Mouse (Mus musculus): ENCODE measurements around the gene Tent4a. TPM values are rescaled to one million over a fixed set of nuclear protein-coding genes. Genes with fewer than 3 reads are reported as not detected.
A peak's percentile ranks its signal among the peaks of the same experiment; 100 is the strongest.

The Tent4a gene
- total RNA-seq, 2 experiments from 2014 or later = 6.8 to 9.4 TPM

- DNase-seq = no peak
- intact Hi-C loops (cut with DNase I; ENCODE audit: low total_unique reads) = no loop called here
These were observed 5.9 kb downstream of the Tent4a start for GRCm38 (mm10) chr13:69528531-69528930.

DNA sequence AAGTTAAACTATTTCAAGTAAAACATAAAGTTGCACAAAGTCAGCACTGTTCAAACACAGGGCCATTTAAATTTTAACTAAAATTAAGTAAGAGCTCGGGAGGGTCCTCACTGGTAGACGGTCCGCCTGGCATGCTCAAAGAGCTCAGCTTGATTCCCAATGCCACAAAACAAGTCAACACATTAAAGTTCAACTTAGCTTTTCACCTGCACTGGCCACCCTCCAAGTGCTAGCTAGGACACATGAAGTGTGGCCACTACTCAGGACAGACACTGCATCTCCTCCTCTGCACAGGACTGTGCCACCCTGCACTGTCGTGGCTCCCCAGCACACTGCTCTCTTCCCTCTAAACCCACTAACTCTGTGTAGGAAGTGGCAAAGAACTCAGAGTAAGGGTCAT lies 8.6 kb downstream of the Tent4a start:
- intact Hi-C loops (cut with DNase I; ENCODE audit: low total_unique reads) = no loop called here
- no peak for DNase-seq

DNA sequence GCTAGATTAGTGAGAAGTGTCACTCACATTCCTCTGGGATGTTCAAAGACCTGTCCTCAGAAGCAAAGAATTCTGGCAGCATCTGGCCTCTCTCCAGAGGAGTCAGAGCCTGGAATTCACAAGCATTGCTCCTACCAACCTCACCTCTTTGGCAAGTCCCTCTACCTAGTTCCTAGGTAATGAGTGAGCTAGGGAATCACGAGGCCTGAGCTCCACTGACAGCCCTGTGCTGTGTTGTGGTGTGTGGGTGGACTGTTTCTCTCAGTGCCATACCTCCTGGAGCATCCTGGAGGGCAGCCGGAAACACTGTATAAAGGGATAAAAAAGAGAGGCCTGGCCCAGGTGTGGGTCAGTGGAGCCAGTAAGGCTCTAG lies 10.3 kb downstream of the Tent4a start:
- intact Hi-C loops (cut with DNase I; ENCODE audit: low total_unique reads) = no loop called here
- no peak for DNase-seq

GRCm38 (mm10) chr13:69523444-69524157 lies 10.8 kb downstream of the Tent4a start:
- intact Hi-C loops (cut with DNase I; ENCODE audit: low total_unique reads) = no loop called here

DNA sequence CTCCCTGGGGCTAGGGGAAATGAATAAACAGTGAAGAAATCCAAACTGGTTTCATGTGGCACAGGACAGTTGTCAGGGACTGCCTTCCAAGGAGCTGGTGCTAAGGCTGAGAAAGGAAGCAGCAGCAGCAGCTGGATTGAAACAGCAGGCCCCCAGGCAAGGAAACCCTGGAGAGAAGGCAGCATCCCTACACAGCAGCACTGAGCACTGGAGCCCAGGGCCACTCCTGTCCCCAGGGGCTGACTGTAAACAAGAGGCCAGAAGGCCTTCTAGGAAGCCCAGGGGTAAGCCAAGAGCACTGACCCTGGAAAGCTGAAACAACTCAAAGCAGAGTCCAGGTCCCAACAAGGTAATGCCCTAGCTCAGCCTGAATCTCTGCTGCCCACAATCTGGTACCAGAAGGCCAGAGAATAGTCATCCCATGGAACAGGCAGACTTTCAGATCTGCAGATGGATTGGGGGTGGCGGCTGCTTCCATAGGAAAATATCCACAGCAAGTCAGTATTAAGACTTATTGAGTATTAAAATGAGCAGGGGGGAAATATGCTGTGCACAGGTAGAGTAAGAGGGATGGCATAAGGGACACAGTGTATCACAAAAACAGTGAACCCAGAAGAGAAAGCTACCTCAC lies 12.1 kb downstream of the Tent4a start:
- DNase-seq = no peak
- intact Hi-C loops (cut with DNase I; ENCODE audit: low total_unique reads) = no loop called here

More at GRCm38 (mm10) chr13:69523444-69524157, 10.8 kb downstream of the Tent4a start:
- no peak for DNase-seq

- intact Hi-C loops (cut with DNase I; ENCODE audit: low total_unique reads) = no loop called here
- DNase-seq = no peak
These were observed 15.3 kb downstream of the Tent4a start for GRCm38 (mm10) chr13:69519137-69519536.

DNA sequence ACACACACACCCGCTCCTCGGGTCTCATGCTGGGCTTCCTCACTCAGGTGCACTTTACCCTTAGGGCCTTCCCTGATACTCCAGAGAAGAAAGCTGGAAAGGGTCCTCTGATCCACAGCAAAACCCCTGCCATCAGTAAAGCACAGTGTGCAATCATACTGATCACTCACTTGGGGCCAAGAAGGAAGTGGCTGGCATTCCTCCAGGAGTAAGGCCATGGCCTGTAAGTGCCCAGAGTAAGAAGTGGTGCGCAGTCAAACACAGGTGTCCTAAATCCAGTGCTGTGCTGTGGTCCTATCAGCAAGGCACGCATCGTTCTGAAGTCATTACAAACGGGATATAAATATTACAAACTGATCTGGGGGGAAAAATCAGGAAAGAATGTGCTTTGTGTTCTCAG lies 17.0 kb downstream of the Tent4a start:
- no peak for DNase-seq
- intact Hi-C loops (cut with DNase I; ENCODE audit: low total_unique reads) = no loop called here

GRCm38 (mm10) chr13:69515091-69515490 lies 19.3 kb downstream of the Tent4a start:
- intact Hi-C loops (cut with DNase I; ENCODE audit: low total_unique reads) = no loop called here
- no peak for DNase-seq

DNA sequence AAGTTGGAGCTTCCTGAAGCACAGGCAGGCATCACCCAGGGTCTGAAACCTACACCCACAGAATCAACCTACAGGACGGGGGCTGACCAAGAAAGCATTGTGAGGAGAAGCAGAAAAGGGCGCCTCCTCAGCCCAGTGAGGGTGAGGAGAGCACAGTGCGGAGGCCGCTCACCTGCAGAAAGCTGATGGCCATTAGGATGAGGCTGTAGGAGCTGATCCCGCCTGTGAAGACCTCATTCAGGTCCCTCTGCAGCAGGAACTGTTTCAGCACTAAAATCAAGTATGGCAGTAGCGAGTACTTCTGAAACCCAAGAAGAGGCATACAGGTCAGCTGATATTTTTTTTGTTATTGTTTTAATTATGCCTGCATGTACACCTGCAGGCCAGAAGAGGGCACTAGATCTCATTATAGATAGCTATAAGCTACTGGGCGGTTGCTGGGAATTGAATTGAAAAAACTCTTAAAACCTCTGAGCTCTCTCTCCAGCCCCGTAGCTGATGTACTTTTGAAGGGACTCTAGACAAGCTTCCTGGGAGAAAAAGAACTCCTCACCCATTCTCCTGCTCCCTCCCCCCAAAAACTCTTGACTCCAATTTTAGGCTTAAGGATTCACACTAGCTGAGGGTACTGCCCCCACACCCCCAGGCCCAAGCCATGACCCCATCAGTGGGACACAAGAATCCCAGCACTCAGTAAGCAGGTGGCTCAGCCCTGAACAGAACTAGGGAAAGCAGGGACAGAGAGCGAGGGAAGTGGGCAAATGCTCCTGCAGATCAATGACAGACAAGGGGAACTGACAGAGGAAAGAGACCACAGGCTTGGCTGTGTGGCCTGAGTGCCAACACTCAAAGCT lies 24.8 kb downstream of the Tent4a start:
- no peak for DNase-seq
- intact Hi-C loops (cut with DNase I; ENCODE audit: low total_unique reads) = loop anchor here (2.0 kb wide), 1 partner anchor 41 kb away; no protein-coding TSS in a partner anchor

DNA sequence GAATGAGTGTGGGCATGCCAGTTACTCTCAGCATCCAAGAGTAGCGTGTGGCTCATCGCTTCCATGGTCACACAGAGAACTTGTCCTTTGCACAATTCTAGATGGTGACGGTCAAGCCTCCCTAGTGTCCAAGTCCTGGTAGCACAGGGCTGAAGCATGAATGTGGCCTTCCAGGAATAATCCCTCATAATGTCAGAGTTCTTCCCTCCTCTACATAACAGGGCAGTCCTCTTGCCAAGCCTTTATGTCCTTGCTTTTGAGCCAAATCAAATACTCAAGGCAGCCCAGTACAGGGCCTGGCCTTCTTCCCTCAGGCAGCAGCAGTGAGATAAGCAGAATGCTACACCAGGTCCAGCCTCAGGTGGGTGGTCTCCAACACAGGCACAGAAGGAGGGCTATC lies 26.8 kb downstream of the Tent4a start:
- intact Hi-C loops (cut with DNase I; ENCODE audit: low total_unique reads) = loop anchor here (2.0 kb wide), 1 partner anchor 43 kb away; no protein-coding TSS in a partner anchor
- no peak for DNase-seq

DNA sequence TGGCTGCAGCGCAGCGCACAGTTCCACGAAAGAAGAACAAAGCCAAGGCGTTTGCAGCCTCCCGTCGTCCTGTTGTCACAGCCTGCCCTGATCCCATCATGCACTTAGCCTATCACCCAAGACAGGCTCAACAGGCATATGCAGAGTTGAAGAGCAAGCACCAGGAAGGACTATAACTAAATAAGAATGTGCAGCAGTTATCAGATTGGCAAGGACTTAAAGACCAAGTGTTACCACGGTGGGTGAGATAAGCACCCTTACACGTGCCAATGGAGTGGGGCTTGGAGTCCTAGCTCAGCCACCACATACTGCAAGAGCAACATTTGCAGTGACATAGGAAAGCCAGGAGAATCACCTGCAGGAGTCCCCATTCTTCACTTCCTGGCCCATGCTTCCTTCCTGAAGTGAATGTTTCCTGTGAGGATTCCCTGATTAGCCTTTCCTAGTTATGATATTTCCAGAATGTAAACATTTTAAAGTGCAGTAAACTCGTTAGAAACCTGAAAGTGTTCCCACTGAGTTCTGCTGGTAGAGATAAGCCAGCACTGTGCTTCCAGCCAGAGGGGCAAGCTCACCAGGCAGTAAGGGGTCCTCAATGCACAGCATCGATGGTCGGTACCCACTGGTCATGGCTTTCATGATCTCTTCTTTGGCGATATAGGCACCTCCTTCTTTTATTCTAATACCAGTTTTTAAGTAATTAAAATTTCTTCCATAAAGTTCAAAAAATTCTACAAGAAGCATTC lies 27.9 kb downstream of the Tent4a start:
- no peak for DNase-seq
- intact Hi-C loops (cut with DNase I; ENCODE audit: low total_unique reads) = no loop called here

DNA sequence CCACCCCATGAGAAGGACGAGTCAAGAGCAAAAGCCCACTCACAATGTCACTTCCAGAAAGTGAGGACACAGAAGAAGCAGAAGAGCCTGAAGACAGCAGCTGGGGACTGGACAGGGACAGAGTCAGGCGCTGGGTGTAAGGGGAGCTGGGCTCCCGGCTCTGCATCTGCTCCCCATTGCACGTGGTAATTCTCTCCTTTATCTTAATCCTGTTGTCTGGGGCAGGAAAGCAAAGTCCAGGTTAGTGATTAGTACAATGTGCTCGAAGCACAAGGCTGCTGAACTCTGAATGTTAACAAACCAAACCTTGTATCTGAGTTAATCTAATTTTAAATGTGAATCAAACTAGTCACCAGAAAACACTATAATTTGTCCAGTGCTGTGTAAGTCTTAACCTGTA lies 31.6 kb downstream of the Tent4a start:
- intact Hi-C loops (cut with DNase I; ENCODE audit: low total_unique reads) = no loop called here
- DNase-seq = no peak

DNA sequence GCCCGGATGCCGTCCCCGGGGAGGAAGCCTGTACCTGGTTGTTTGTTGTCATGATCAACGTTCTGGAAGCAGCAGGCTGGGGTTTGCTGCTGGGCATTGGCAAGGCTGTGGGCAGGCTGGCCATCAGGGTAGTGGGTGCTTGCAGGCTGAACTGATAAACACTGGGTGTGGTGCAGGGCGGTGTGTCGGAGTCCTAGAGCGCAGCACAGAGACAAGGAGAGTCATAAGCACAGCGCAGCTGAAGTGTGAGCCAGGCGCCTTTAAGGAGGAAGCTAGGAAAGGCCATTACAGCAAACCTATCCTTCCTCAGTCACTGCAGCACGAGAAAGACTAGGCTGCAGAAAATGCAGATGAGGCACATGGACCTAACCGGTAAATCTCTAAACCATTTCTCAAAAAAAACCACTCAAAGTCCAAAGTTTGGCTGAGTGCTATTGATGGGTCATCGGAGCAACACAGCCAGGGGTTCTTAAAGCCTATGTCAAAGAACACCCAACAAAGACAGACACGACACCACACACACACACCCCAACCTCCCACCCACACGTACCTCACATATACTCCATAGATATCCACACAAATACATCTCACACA lies 32.2 kb downstream of the Tent4a start:
- intact Hi-C loops (cut with DNase I; ENCODE audit: low total_unique reads) = no loop called here
- no peak for DNase-seq

GRCm38 (mm10) chr13:69498276-69498675 lies 36.1 kb downstream of the Tent4a start:
- DNase-seq = no peak
- intact Hi-C loops (cut with DNase I; ENCODE audit: low total_unique reads) = no loop called here

DNA sequence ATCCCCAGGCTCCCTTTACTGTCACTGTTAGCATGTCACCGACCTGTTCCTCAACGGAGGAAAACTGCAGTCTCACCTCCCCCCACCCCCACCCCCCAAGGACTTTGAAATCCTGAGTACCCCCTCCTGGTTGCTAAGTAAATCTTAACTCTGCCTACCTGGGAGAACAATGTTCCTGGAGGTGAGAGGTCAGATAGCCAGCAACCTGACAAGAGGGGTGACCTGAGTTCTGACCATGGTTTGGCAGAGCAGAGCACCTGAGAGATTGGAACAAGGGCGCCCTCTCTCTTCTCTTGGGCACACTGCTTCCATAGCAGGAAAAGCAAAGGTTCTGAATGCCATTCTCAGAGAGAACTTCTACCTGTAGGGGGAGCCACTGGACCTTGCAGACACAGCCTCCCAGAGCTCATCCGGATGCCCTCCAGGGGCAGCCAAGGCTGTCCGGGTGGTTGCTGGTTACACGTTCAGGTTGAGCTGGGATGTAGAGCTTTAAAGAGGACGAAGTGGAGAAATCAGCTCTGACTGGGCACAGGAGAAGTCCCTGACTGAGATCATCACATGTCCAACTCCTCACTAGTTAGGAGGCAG lies 41.4 kb downstream of the Tent4a start:
- intact Hi-C loops (cut with DNase I; ENCODE audit: low total_unique reads) = no loop called here

DNA sequence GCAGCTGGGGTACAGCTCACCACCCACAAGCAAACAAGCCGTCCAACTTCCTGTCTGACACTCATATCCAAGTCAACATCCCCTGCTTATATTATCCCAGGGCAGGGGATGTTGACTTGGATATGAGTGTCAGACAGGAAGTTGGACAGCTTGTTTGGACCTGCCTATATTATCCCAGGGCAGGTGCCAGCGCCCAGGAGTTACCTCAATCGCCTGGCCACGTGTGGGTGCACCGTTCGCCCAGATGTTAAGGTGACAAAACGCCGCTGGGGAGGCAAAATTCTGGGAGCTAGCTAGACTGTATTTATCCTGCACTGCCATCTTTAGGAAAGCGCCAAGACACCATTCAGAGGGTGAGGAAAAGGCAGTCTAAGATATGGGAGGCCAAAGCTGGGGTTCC lies 44.6 kb downstream of the Tent4a start:
- intact Hi-C loops (cut with DNase I; ENCODE audit: low total_unique reads) = no loop called here
- DNase-seq = no peak

More for the DNA sequence above, 41.4 kb downstream of the Tent4a start:
- DNase-seq = peak; percentile 45

GRCm38 (mm10) chr13:69488565-69489255 lies 45.7 kb downstream of the Tent4a start:
- DNase-seq = no peak
- intact Hi-C loops (cut with DNase I; ENCODE audit: low total_unique reads) = no loop called here

DNA sequence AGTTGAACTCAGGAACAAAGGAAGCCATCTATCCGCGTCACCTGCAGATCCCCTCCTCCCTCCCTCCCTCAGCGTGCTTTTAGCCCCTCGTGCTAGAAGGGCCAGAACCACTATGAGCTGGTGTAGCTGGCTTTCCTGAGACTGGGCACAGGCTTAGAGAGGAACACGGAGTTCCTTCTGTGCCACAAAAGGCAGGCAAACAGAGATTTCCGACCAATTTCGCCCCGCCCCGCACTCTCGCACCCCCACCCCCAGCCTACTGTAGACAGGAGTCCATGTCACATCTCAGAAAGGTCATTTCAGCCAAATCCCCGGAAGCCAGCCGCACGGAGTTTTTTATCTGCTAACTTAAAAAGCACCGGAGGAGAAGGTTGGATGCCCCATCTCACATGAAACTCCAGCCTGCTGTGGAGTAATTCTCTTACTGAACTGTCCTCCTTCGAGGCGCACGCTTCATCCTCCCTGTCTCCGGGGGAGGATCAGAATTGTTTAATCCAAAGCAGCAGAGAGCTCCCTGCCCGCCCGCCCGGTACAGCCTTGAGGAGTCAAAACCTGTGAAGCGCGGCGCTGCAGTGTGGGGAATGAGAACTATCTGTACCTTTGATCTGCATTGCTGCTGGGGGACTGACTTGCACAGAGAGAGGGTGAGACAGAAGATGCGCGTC lies 46.7 kb downstream of the Tent4a start:
- intact Hi-C loops (cut with DNase I; ENCODE audit: low total_unique reads) = no loop called here
- no peak for DNase-seq

Data from gastrocnemius, postnatal 14 days (tissue).